Mouse (Mus musculus) urinary bladder, postnatal 25 days (tissue): ENCODE data around the gene Cd47.
A peak's percentile ranks its signal among the peaks of the same experiment; 100 is the strongest.

Experiments used
- DNase-seq: peaks from one replicate; pipeline ENCODE4 v3.0.0; 2022; ENCODE audit warnings: low spot score

Cd47 gene

GRCm38 (mm10) chr16:49834130-49834693 lies 33.9 kb downstream of the Cd47 start:
- DNase-seq, result no peak

GRCm38 (mm10) chr16:49836634-49837164 lies 36.4 kb downstream of the Cd47 start:
- no peak for DNase-seq

GRCm38 (mm10) chr16:49838923-49839322 lies 38.6 kb downstream of the Cd47 start:
- no peak for DNase-seq

DNA sequence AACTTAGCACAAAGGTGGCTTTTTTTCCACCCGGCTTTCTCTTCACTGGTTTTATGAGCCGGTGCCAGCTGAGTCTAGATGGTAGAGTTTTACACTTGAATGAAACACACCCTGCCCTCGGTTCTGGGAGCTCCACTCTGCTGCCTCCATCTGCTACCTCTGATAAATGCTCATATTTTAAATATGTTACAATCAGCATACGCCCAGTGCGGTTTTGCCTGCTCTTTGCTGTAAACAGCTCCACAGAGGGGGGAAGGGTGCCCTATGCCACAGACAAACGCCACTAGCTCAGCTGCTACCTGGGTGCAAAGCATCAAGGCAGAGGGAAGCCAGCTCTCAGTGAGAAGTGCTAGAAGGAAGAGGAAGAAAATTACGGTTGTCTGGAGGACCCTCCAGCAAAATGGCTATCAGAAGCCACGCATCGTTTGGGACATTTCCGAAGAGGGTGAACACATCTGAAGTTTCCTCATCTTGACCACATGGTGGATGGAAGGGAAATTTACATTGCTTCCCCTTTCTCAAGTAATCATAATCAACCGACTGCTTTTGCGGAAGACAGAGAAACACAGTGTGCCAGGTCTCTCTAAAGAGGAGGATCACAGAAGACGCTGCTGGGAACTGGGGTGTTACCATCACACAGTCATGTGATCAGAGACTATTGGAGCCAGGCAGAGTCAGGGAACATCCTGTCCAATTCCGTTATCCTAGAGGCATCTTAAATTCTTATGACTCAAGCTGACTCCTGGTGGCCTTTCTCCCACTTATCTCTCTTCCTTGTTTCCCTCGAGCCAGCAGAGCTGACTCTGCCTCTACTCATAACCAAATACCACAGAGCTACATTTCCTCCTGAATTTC lies 39.6 kb downstream of the Cd47 start:
- DNase-seq, result no peak

- DNase-seq, result no peak
These were observed 43.4 kb downstream of the Cd47 start for GRCm38 (mm10) chr16:49843723-49844122.

GRCm38 (mm10) chr16:49847224-49848003 lies 47.1 kb downstream of the Cd47 start:
- DNase-seq, result no peak

DNA sequence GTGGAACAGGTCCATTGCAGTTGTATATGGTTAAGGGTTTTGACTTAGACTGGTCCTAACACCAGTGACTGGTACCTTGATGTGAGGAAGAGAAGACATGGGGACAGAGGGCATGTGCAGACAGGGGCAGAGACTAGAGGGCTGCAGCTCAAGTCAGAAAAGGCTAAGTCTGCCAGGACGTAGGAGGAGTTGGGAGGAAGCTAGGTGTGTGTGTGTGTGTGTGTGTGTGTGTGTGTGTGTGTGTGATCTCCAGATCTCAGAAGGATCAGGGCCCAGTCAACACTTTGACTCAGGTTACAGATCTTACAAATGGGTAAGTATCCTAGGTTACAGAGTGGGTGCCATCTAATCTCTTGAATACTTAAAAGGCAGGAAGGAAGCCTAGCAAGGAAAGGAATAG lies 48.3 kb downstream of the Cd47 start:
- no peak for DNase-seq

GRCm38 (mm10) chr16:49852940-49853339 lies 52.6 kb downstream of the Cd47 start:
- DNase-seq, result no peak

DNA sequence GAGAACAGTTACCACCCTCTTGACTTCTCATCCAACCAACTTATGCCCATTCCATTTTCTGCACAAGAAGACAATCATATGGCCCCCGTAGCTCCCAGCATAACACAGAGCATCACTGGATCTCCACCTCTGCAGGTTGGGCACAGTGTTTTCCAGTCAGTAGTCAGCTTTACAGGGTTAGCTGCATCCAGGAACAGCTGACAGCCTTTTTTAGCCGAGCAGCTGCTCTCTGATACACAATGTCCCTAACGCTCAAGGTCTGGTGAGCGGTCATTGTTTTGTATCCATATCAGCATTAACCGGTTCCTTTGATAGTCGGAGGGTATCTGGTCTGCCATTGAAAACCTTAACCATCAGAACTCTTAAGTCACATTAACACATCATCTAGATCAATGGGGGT lies 53.3 kb downstream of the Cd47 start:
- DNase-seq, result no peak

DNA sequence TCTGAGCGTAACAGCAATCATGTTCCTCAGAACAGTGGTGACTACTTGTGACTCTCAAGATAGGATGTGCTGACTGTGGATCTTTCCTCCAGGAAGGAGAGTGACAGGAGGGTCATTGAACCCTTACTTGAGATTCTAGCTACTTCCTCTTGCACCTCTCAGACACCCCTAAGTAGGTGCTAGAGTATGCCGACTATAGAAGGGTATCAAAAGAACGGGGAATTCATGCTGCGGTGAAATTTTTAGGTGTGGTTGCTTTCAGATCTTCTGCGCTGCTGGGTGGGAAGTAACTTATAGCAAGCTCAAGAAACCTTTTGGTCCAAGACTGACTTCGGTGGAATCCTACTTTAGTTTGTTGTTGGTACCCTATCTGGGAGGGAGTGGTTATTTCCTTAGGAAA lies 53.9 kb downstream of the Cd47 start:
- no peak for DNase-seq

GRCm38 (mm10) chr16:49854931-49855835 lies 54.9 kb downstream of the Cd47 start:
- DNase-seq, result peak; percentile 94

- DNase-seq, result no peak
These were observed 55.6 kb downstream of the Cd47 start for GRCm38 (mm10) chr16:49855836-49856503.

- no peak for DNase-seq
These were observed 56.3 kb downstream of the Cd47 start for GRCm38 (mm10) chr16:49856661-49857060.

DNA sequence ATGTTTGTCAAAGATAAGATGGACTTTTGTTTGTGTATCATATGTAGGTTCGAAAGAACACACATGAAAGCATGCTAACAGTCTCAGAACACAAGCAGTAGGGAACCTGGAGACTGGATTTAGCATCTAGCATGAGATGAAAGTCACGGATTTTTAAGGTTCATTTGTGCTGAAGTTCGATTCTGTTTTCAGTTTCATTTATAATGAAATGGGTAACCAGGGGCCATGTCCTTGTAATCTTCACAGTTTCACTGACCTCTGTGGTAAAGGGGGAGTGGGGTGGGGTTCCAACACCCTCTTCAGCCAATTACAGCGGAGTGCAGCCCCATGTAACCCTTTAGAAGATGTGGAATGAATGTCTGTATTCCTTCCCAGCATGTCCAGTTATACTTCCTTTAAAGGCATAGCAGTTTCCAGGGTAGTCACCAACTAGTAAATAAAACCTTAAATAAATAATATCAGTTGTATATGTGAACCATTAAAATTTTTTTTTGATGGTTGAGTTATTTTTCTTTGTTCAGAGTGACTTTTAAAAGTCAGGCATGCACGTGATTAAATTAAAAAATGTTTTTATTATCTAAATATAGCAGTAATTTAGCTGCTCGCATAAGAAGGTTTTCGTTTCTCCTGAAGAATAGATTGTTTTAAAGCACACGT lies 57.3 kb downstream of the Cd47 start:
- no peak for DNase-seq

DNA sequence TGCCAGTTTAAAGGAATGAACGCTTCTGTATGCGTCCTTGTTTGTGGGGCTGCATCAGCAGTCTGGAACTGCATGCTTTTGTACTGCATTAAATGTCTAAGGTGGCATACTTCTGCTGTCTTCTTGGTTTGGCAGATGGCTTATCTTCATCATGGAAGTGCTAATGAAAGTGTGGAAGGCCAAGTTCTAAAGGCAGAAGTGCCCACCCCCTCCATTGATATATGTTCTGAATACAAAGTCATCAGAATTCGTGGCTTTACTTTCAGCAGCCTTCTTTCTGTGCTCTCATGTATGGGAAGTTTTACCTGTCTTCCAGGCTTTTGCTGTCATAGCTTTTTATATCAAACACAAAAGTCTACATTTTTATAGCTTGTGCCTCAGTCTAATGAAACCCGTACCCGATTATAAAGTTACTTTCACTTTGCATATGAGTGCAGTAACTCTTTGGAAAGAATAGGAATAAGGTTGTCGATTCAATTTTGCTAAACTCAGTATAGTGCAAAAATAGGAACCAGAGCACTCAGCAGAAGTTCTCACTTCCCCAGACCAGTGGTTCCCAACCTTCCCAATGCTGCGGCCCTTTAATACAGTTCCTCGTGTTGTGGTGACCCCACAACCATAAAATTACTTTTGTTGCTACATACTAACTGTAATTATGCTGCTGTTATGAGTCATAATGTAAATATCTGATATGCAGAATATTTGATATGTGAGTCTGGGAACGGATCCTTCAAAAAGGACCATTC lies 58.0 kb downstream of the Cd47 start:
- no peak for DNase-seq

DNA sequence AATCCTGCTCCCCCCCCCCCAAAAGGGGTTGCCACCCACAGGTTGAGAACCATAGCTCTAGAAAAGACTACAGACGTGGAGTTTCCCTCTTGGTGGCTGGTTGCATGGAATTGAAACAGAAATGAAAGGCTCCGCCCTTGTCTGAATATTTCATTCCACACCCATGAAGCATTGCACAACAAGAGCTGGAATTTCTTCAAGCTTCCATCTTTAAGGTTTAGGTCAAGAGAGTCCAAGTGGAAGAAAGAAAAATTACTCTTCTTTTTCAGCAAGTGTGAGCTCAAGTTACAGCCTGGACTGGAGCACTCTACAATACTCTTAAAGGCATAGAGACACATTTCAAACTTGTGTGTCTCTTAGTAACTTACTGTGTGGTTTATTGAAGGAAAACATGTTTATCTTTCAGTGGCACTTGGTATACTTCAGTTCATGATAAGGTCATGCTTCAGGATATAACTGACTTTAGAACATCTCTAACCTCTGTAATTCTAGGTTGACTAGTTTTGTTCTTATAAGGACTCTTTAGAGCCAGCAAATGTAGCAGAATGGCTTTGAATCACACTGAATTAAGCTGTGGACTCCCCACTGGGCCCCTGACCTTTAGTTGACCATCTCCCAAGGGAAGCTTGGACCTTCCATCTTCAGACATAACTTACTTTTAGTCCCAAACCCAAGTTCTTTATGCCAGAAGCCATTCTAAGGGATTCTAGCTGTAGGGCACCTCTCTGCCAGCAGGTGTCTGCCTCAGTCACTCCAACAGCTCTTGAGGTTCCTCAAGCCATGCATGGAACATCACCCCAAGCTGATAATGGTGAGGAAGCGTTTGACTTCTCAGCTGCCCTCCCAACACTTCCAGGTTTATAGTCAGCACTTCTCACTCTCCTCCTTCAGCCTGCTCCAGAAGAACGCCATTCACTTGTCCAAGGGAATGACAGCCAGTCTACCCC lies 58.8 kb downstream of the Cd47 start:
- peak; percentile 24 for DNase-seq

DNA sequence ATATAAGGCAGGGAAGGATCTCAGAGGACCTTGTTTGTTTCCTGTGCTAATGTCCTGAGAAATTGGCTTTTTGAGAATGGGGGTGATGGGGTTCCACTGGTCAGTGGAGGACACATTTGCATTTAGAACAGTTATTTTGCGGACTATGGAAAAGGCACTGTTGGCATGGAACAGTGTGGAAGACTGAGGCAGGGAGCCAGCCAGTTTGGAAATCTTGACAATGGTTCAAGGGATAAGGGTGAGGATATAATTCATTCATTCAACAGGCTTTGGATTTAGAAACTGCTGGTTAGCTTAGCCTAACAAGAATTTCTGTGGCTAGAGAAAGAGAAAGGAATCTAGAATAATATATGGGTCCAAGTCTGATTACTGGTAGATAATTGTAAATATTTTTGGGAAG lies 61.7 kb downstream of the Cd47 start:
- no peak for DNase-seq

DNA sequence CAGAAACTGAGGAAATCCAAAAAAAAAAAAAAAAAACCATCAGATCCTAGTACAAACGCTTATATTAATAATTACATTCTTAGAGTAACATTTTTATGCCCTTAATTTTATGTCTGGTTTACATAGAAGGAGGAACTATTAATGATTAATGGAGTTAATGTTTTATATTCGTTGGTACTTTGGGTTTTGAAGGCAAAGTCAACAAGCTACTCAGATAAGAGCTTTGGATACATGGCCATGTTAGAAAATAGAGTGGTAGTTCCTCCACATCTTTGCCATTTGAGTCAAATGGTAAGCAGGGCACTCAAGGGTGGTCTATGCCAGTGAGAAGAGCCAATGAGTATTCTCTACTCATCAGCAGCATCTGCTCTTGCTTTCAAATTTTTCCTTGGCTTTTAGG lies 66.3 kb downstream of the Cd47 start:
- no peak for DNase-seq

DNA sequence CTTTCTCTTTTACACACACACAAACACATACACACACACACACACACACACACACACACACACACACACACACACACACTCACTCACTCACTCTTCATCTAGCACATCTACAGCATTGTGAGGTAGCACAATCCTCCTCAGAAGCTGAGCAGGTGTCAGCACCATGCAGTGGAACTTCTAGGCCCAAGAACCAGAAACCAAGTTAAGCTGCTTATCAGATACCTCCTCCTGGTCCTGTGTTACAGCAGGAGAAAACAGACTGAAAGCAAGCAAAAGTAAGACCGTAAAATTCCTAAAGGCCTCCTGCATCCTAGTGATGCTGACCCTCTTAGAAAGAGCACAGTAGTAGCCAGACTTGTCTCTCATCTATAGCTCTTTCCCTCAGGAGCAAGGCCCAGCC lies 67.9 kb downstream of the Cd47 start:
- DNase-seq, result no peak
